Mouse (Mus musculus): ENCODE data around the gene Gm10717. TPM values are rescaled to one million over a fixed set of nuclear protein-coding genes. Genes with fewer than 3 reads are reported as not detected.
"Not testable (repeated sequence)": the region's sequence is repeated elsewhere in the genome, so short reads cannot be mapped to it uniquely, and the experiment has no call there.

Gene Gm10717
- polyA plus RNA-seq, 1 experiment from 2014 or later = 0.26 TPM

- not testable (repeated sequence) for H3K4me3 ChIP-seq; H3K27ac ChIP-seq; H3K27me3 ChIP-seq; H3K36me3 ChIP-seq; H3K9me3 ChIP-seq; H3K4me1 ChIP-seq; ATAC-seq (ENCODE audit: insufficient number of reproducible peaks, low FRiP score, low TSS enrichment, low read depth); H3K4me2 ChIP-seq; H3K9ac ChIP-seq
- WGBS = 70% methylated on average over 9 of the region's 9 CpGs
Observed at GRCm38 (mm10) chr9:3027200-3027599, 2.0 kb downstream of the Gm10717 start.

- not testable (repeated sequence) for H3K9ac ChIP-seq; H3K4me1 ChIP-seq; H3K27me3 ChIP-seq; H3K9me3 ChIP-seq; ATAC-seq (ENCODE audit: insufficient number of reproducible peaks, low FRiP score, low TSS enrichment, low read depth); H3K36me3 ChIP-seq; H3K4me2 ChIP-seq; H3K4me3 ChIP-seq; H3K27ac ChIP-seq
- WGBS = 64% methylated on average over 14 of the region's 16 CpGs
Observed at GRCm38 (mm10) chr9:3029276-3030000, 4.2 kb downstream of the Gm10717 start.

GRCm38 (mm10) chr9:3030677-3031318 lies 5.6 kb downstream of the Gm10717 start:
- H3K9me3 ChIP-seq; H3K4me2 ChIP-seq; H3K4me3 ChIP-seq; H3K9ac ChIP-seq; ATAC-seq (ENCODE audit: insufficient number of reproducible peaks, low FRiP score, low TSS enrichment, low read depth); H3K27ac ChIP-seq; H3K4me1 ChIP-seq; H3K27me3 ChIP-seq; H3K36me3 ChIP-seq: not testable (repeated sequence)
- 67% methylated on average over 3 of the region's 10 CpGs for WGBS

- 47% methylated on average over 1 of the region's 8 CpGs for WGBS
- not testable (repeated sequence) for H3K9ac ChIP-seq; H3K4me1 ChIP-seq; H3K36me3 ChIP-seq; H3K27ac ChIP-seq; H3K4me2 ChIP-seq; H3K27me3 ChIP-seq; ATAC-seq (ENCODE audit: insufficient number of reproducible peaks, low FRiP score, low TSS enrichment, low read depth); H3K9me3 ChIP-seq; H3K4me3 ChIP-seq
Observed at GRCm38 (mm10) chr9:3034299-3034698, 9.1 kb downstream of the Gm10717 start, which contains the start of gene Gm17535. TSS of gene Gm17535 (plus strand) at chr9:3034599.

- ATAC-seq (ENCODE audit: insufficient number of reproducible peaks, low FRiP score, low TSS enrichment, low read depth); H3K36me3 ChIP-seq; H3K9me3 ChIP-seq; H3K27me3 ChIP-seq; H3K4me2 ChIP-seq; H3K9ac ChIP-seq; H3K27ac ChIP-seq; H3K4me3 ChIP-seq; H3K4me1 ChIP-seq: not testable (repeated sequence)
- 71% methylated on average over 8 of the region's 8 CpGs for WGBS
Observed at GRCm38 (mm10) chr9:3036577-3036976, 11.4 kb downstream of the Gm10717 start, which contains the start of gene Gm10715. TSS of gene Gm10715 (plus strand) at chr9:3036877.

GRCm38 (mm10) chr9:3038161-3038560 lies 12.9 kb downstream of the Gm10717 start:
- not testable (repeated sequence) for H3K9ac ChIP-seq; H3K27me3 ChIP-seq; H3K4me2 ChIP-seq; H3K36me3 ChIP-seq; H3K9me3 ChIP-seq; H3K4me1 ChIP-seq; H3K4me3 ChIP-seq; ATAC-seq (ENCODE audit: insufficient number of reproducible peaks, low FRiP score, low TSS enrichment, low read depth); H3K27ac ChIP-seq
- 68% methylated on average over 4 of the region's 4 CpGs for WGBS

Small RNA genes lying within 50 kb of the gene (microRNA-seq; reads per million reads assigned to microRNA genes)
- gene Mir101c = not detected

Other genes starting within 250 kb of the Gm10717 start
- gene Gm10722, start 24.5 kb upstream of the Gm10717 start, polyA plus RNA-seq (2015; fragmentation: Nextera tagmentation; extraction: Ambion mirVana) = not detected in 2 replicates
- not detected in 2 replicates for gene Gm11168, start 22.1 kb upstream of the Gm10717 start, polyA plus RNA-seq (2015; fragmentation: Nextera tagmentation; extraction: Ambion mirVana)
- not detected in 2 replicates for gene Gm10721, start 12.3 kb upstream of the Gm10717 start, polyA plus RNA-seq (2015; fragmentation: Nextera tagmentation; extraction: Ambion mirVana)
- gene Gm10720, start 9.8 kb upstream of the Gm10717 start, polyA plus RNA-seq (2015; fragmentation: Nextera tagmentation; extraction: Ambion mirVana) = not detected in 2 replicates
- 0.41 TPM in 1 of 2 replicates, not detected in the other for gene Gm10719, start 8.0 kb upstream of the Gm10717 start, polyA plus RNA-seq (2015; fragmentation: Nextera tagmentation; extraction: Ambion mirVana)
- 0.41 TPM in 1 of 2 replicates, not detected in the other for gene Gm10718, start 1.9 kb upstream of the Gm10717 start, polyA plus RNA-seq (2015; fragmentation: Nextera tagmentation; extraction: Ambion mirVana)
- gene Gm17535, start 9.2 kb downstream of the Gm10717 start, polyA plus RNA-seq (2015; fragmentation: Nextera tagmentation; extraction: Ambion mirVana) = not detected in 2 replicates
- not detected in 2 replicates for gene Gm10715, start 11.5 kb downstream of the Gm10717 start, polyA plus RNA-seq (2015; fragmentation: Nextera tagmentation; extraction: Ambion mirVana)